In genomic region chr19:15908016-15908415, GRCm38 (mm10) we compare ENCODE assay signal across 11 mouse cellular contexts.
"Had no signal": no experiment of that assay in that cellular context is flagged by ENCODE, and none has a peak within 500 bp of the region (broad histone marks: within the 10 kb centered on the region; RNA-seq: fewer than 3 reads in every experiment).

No protein-coding gene starts in this region.

- H3K4me3 ChIP-seq: intestine, embryonic 15.5 days; left cerebral cortex, adult 2 months; limb, embryonic 15.5 days; liver, embryonic 12.5 days; midbrain, embryonic 10.5 days; midbrain, embryonic 15.5 days; neural tube, embryonic 12.5 days had no signal

- H3K4me2 ChIP-seq: intestine, embryonic 15.5 days; limb, embryonic 15.5 days; liver, embryonic 12.5 days; lung, embryonic 14.5 days; midbrain, embryonic 15.5 days; neural tube, embryonic 12.5 days had no signal

- H3K27ac ChIP-seq: intestine, embryonic 15.5 days; left cerebral cortex, adult 2 months; limb, embryonic 15.5 days; liver, embryonic 12.5 days; midbrain, embryonic 10.5 days; midbrain, embryonic 15.5 days; neural tube, embryonic 12.5 days; stomach, postnatal 0 days had no signal

- H3K27me3 ChIP-seq: intestine, embryonic 15.5 days; limb, embryonic 15.5 days; liver, embryonic 12.5 days; midbrain, embryonic 15.5 days; neural tube, embryonic 12.5 days had no signal

- H3K4me1 ChIP-seq: intestine, embryonic 15.5 days; limb, embryonic 15.5 days had no signal

- H3K9ac ChIP-seq: intestine, embryonic 15.5 days; limb, embryonic 15.5 days; liver, embryonic 12.5 days; lung, embryonic 14.5 days; midbrain, embryonic 15.5 days; neural tube, embryonic 12.5 days had no signal

- H3K9me3 ChIP-seq: intestine, embryonic 15.5 days; limb, embryonic 15.5 days; liver, embryonic 12.5 days; midbrain, embryonic 10.5 days; midbrain, embryonic 15.5 days; neural tube, embryonic 12.5 days had no signal

- H3K36me3 ChIP-seq: midbrain, embryonic 15.5 days had no signal

- ATAC-seq: intestine, embryonic 15.5 days; liver, embryonic 12.5 days; midbrain, embryonic 15.5 days had no signal

- DNase-seq: lung, embryonic 14.5 days; lung, postnatal 10 days; lung, postnatal 4 days had no signal
